Mouse (Mus musculus) granulocyte monocyte progenitor cell, adult 5-6 weeks (primary cell): ENCODE measurements around the gene Smarcc1. TPM values are rescaled to one million over a fixed set of nuclear protein-coding genes. Genes with fewer than 3 reads are reported as not detected.
A peak's percentile ranks its signal among the peaks of the same experiment; 100 is the strongest.

Experiments
- ATAC-seq: replicated peaks from 2 replicates; pipeline ENCODE4 v1.8.0; 2016; ENCODE audit warnings: mild to moderate bottlenecking, moderate TSS enrichment, inconsistent platforms; ENCODE audit not compliant: poor library complexity, severe bottlenecking
- total RNA-seq, 2 experiments: library from RNA; stranded (forward) in 1 of 2; stranded (reverse) in 1 of 2; fragments of 200-712, 200-1000 nt in 1 of 2; fragments of >200 nt in 1 of 2; fragmentation: Nextera tagmentation in 1 of 2; gene quantifications; 2 replicates each; pipeline ENCODE4 v1.2.3; 2014 to 2017

Smarcc1 gene
- total RNA-seq, 2 experiments from 2014 or later, result 70.0 to 103 TPM

GRCm38 (mm10) chr9:110229112-110229511, 111.6 kb downstream of the Smarcc1 start:
- ATAC-seq, result peak; percentile 75

GRCm38 (mm10) chr9:110229566-110230248, 112.2 kb downstream of the Smarcc1 start:
- peak; percentile 60 for ATAC-seq

GRCm38 (mm10) chr9:110230395-110231071, 113.0 kb downstream of the Smarcc1 start:
- no peak for ATAC-seq

- ATAC-seq, result no peak
Measured at GRCm38 (mm10) chr9:110234962-110235361, 117.5 kb downstream of the Smarcc1 start.

- no peak for ATAC-seq
Measured at GRCm38 (mm10) chr9:110243221-110243833, 125.8 kb downstream of the Smarcc1 start, which contains the start of gene Cspg5. Gene Cspg5 (plus strand): TSS chr9:110243783.

- ATAC-seq, result no peak
Measured at GRCm38 (mm10) chr9:110244567-110244888, 127.0 kb downstream of the Smarcc1 start.

- peak; percentile 37 for ATAC-seq
Measured at GRCm38 (mm10) chr9:110244889-110245589, 127.5 kb downstream of the Smarcc1 start.

- peak; percentile 50 for ATAC-seq
Measured at GRCm38 (mm10) chr9:110245590-110246320, 128.2 kb downstream of the Smarcc1 start.

GRCm38 (mm10) chr9:110246321-110246640, 128.8 kb downstream of the Smarcc1 start:
- ATAC-seq, result peak; percentile 47

- ATAC-seq, result no peak
Measured at GRCm38 (mm10) chr9:110247049-110247448, 129.5 kb downstream of the Smarcc1 start.

- ATAC-seq, result no peak
Measured at GRCm38 (mm10) chr9:110248861-110249260, 131.4 kb downstream of the Smarcc1 start.

GRCm38 (mm10) chr9:110249823-110250543, 132.5 kb downstream of the Smarcc1 start:
- ATAC-seq, result no peak

- ATAC-seq, result no peak
Measured at GRCm38 (mm10) chr9:110250776-110251175, 133.3 kb downstream of the Smarcc1 start.

- no peak for ATAC-seq
Measured at GRCm38 (mm10) chr9:110255407-110256019, 138.0 kb downstream of the Smarcc1 start.

GRCm38 (mm10) chr9:110258646-110259045, 141.1 kb downstream of the Smarcc1 start:
- ATAC-seq, result no peak

GRCm38 (mm10) chr9:110259118-110259517, 141.6 kb downstream of the Smarcc1 start:
- ATAC-seq, result no peak

GRCm38 (mm10) chr9:110263181-110263580, 145.7 kb downstream of the Smarcc1 start:
- no peak for ATAC-seq

- no peak for ATAC-seq
Measured at GRCm38 (mm10) chr9:110264991-110265390, 147.5 kb downstream of the Smarcc1 start.

- no peak for ATAC-seq
Measured at GRCm38 (mm10) chr9:110268416-110268815, 150.9 kb downstream of the Smarcc1 start.
